Mouse (Mus musculus) E14TG2a.4 (cell line): ENCODE data around the gene Gm20388.

Experiments used
- CTCF ChIP-seq: conservative IDR thresholded peaks from 2 replicates; pipeline ENCODE4 v1.5.1; 2014; ENCODE audit warnings: low read length
- NANOG ChIP-seq: IDR thresholded peaks from 2 replicates; pipeline ENCODE4 v1.6.1; 2014; ENCODE audit warnings: borderline replicate concordance, low read length, mixed read lengths

DNA sequence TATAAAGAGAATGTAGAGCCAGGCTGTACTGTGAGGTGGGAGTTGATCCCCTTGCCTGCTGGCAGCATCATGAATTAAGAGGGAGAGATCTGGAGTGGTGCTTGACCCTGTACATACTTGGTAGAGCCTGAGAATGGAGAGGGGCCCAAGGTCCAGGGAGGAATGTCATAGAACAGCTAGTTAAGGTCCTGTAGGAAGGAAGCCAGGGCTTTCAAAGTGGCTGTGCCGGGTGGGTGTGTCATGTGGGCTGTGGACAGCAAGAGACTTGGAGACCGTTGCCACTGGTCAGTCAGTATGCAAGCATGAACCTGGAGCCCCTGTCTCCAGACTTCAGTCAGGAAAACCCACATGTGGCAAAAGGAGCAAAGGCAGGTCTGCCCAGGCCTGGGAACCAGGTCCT is 2414.6 kb downstream of the Gm20388 start:
- TF ChIP-seq CTCF = no peak
- TF ChIP-seq NANOG = no peak
